19 mouse cellular contexts compared by ENCODE assay signal in genomic region chr13:114260486-114261205, GRCm38 (mm10).
A peak's percentile ranks its signal among the peaks of the same experiment; 100 is the strongest.
DNase-seq lines count a peak whose midpoint lies in the region; ATAC-seq and TF ChIP-seq lines count a peak whose summit lies in the region.
"Had no signal": no experiment of that assay in that cellular context is flagged by ENCODE, and none has a peak within 500 bp of the region (broad histone marks: within the 10 kb centered on the region; RNA-seq: fewer than 3 reads in every experiment).

No protein-coding gene starts in this region.

- no peak for TF ChIP-seq CTCF in MEL (IDR thresholded peaks at IDR 0.05 in 2 of 3, conservative IDR thresholded peaks at IDR 0.05 in 1 of 3; ENCODE audit: control insufficient read depth in 1 of 3, insufficient read depth in 1 of 3, low read depth in 2 of 3, low read length in 3 of 3, poor library complexity in 1 of 3, severe bottlenecking in 1 of 3)

- no peaks in the 10 kb centered on the region for H3K79me2 ChIP-seq in MEL (ENCODE audit: control insufficient read depth, insufficient read depth, low read length, poor library complexity)

- 64% methylated on average over 7 of the region's 7 CpGs for WGBS in hindbrain, embryonic 10.5 days
- 59% methylated on average over 7 of the region's 7 CpGs for WGBS in hindbrain, embryonic 12.5 days
- WGBS in heart, embryonic 10.5 days: 83% methylated on average over 7 of the region's 7 CpGs

- no peak for ATAC-seq in hindbrain, embryonic 12.5 days (ENCODE audit: low FRiP score)
- ATAC-seq: CD4-positive, CD25-positive, alpha-beta regulatory T cell, adult 4 months; forebrain, embryonic 16.5 days had no signal

- peaks cover 5% of the 10 kb centered on the region; the same call in 1 of the 2 replicates for H3K4me1 ChIP-seq in hindbrain, embryonic 10.5 days (replicated peaks)
- no peaks in the 10 kb centered on the region for H3K4me1 ChIP-seq in hindbrain, embryonic 12.5 days
- no peaks in the 10 kb centered on the region for H3K4me1 ChIP-seq in MEL (ENCODE audit: control insufficient read depth in 1 of 2, insufficient read depth in 2 of 2, low read length in 2 of 2)
- no peaks in the 10 kb centered on the region for H3K4me1 ChIP-seq in heart, embryonic 10.5 days
- H3K4me1 ChIP-seq: limb, embryonic 12.5 days; liver, embryonic 15.5 days had no signal

- 0 out of 4 replicates have a peak, but pooled peaks of 1 of the 2 experiments have one; percentile 35 for TF ChIP-seq EP300 in MEL (IDR thresholded peaks at IDR 0.05; ENCODE audit: low read depth in 1 of 2, low read length in 2 of 2)

- H3K27me3 ChIP-seq in hindbrain, embryonic 10.5 days (ENCODE audit: insufficient read depth, poor library complexity, severe bottlenecking): no peaks in the 10 kb centered on the region
- H3K27me3 ChIP-seq in hindbrain, embryonic 12.5 days: no peaks in the 10 kb centered on the region
- H3K27me3 ChIP-seq in MEL (ENCODE audit: control insufficient read depth in 1 of 2, insufficient read depth in 2 of 2, low read length in 2 of 2): no peaks in the 10 kb centered on the region
- H3K27me3 ChIP-seq in heart, embryonic 10.5 days (ENCODE audit: insufficient read depth, poor library complexity, severe bottlenecking): no peaks in the 10 kb centered on the region
- H3K27me3 ChIP-seq: limb, embryonic 12.5 days; liver, embryonic 15.5 days had no signal

- DNase-seq in hindbrain, embryonic 10.5 days (ENCODE audit: low spot score): peak; percentile 38
- peak; percentile 16 for DNase-seq in MEL (ENCODE audit: low read depth, low spot score)
- DNase-seq in adrenal gland, postnatal 10 days: peak; percentile 18
- DNase-seq in mesoderm, embryonic 11.5 days (ENCODE audit: low read depth, low spot score): peak; percentile 25
- DNase-seq in right cerebral cortex, postnatal 36 days (ENCODE audit: low spot score in 2 of 2): no peak
- DNase-seq in layer of hippocampus, postnatal 14 days (ENCODE audit: low spot score in 2 of 2): no peak
- DNase-seq in heart, embryonic 10.5 days (ENCODE audit: low spot score): no peak
- DNase-seq: cerebellum, adult 11 months; kidney, adult 9 months; layer of hippocampus, postnatal 36 days; lung, postnatal 10 days; thymus, adult 18-20 months had no signal

- H3K27ac ChIP-seq in hindbrain, embryonic 10.5 days: no peak overlapping the region
- H3K27ac ChIP-seq in hindbrain, embryonic 12.5 days: no peak overlapping the region
- no peak overlapping the region for H3K27ac ChIP-seq in MEL (ENCODE audit: control insufficient read depth, low read depth, low read length)
- H3K27ac ChIP-seq in heart, embryonic 10.5 days: no peak overlapping the region
- H3K27ac ChIP-seq: limb, embryonic 12.5 days; liver, embryonic 15.5 days had no signal

- H3K36me3 ChIP-seq in hindbrain, embryonic 10.5 days: no peaks in the 10 kb centered on the region
- H3K36me3 ChIP-seq in hindbrain, embryonic 12.5 days: no peaks in the 10 kb centered on the region
- H3K36me3 ChIP-seq in MEL (ENCODE audit: control insufficient read depth in 1 of 2, insufficient read depth in 2 of 2, low read length in 2 of 2): no peaks in the 10 kb centered on the region; a peak in 1 of 4 replicates
- H3K36me3 ChIP-seq in heart, embryonic 10.5 days: no peaks in the 10 kb centered on the region
- H3K36me3 ChIP-seq: limb, embryonic 12.5 days; liver, embryonic 15.5 days had no signal

- H3K4me3 ChIP-seq in hindbrain, embryonic 10.5 days: no peak overlapping the region
- H3K4me3 ChIP-seq in hindbrain, embryonic 12.5 days: no peak overlapping the region
- H3K4me3 ChIP-seq in MEL (ENCODE audit: control insufficient read depth in 1 of 2, insufficient read depth in 1 of 2, low read depth in 2 of 2, low read length in 2 of 2): no peak overlapping the region
- H3K4me3 ChIP-seq in heart, embryonic 10.5 days: no peak overlapping the region
- H3K4me3 ChIP-seq: erythroblast, embryonic 14.5 days; limb, embryonic 12.5 days; liver, embryonic 15.5 days had no signal

- H3K4me2 ChIP-seq in hindbrain, embryonic 12.5 days (replicated peaks): no peak overlapping the region
- H3K4me2 ChIP-seq: limb, embryonic 12.5 days; liver, embryonic 15.5 days; midbrain, embryonic 11.5 days had no signal

- TF ChIP-seq POLR2A in MEL (IDR thresholded peaks at IDR 0.05; ENCODE audit: control insufficient read depth in 1 of 2, insufficient read depth in 1 of 2, low read depth in 1 of 2, low read length in 2 of 2, poor library complexity in 1 of 2): no peak

- H3K9me3 ChIP-seq in hindbrain, embryonic 10.5 days: no peaks in the 10 kb centered on the region
- no peaks in the 10 kb centered on the region for H3K9me3 ChIP-seq in hindbrain, embryonic 12.5 days (replicated peaks)
- H3K9me3 ChIP-seq in MEL (replicated peaks; ENCODE audit: insufficient read depth, low read length): no peaks in the 10 kb centered on the region
- H3K9me3 ChIP-seq in heart, embryonic 10.5 days: no peaks in the 10 kb centered on the region
- H3K9me3 ChIP-seq: limb, embryonic 12.5 days; liver, embryonic 15.5 days had no signal

- no peak for TF ChIP-seq RAD21 in MEL (IDR thresholded peaks at IDR 0.05; ENCODE audit: low read depth, low read length)

- no peak overlapping the region for H3K9ac ChIP-seq in hindbrain, embryonic 12.5 days
- H3K9ac ChIP-seq in MEL (ENCODE audit: control insufficient read depth, low read depth, low read length, poor library complexity, severe bottlenecking): no peak overlapping the region
- H3K9ac ChIP-seq: limb, embryonic 12.5 days; liver, embryonic 15.5 days had no signal

TF ChIP-seq in MEL, 35 proteins besides CTCF, POLR2A, EP300 and RAD21:
- TF ChIP-seq ZNF384 (IDR thresholded peaks at IDR 0.05; ENCODE audit: low read depth, low read length) (no peak), MAZ (IDR thresholded peaks at IDR 0.05; ENCODE audit: low read depth, low read length) (no peak), POLR2AphosphoS5 (IDR thresholded peaks at IDR 0.05; ENCODE audit: borderline replicate concordance, low read depth, low read length) (no peak), TBP (IDR thresholded peaks at IDR 0.05; ENCODE audit: low read depth, low read length) (no peak)

Comparison
In these comparisons a context has a peak if more than half of its experiments do, and no peak if none do; other contexts are left out.
1. DNase-seq: peak in hindbrain, embryonic 10.5 days (single experiment), MEL (single experiment), adrenal gland, postnatal 10 days (single experiment) and mesoderm, embryonic 11.5 days (single experiment); none in right cerebral cortex, postnatal 36 days (0 of 2), layer of hippocampus, postnatal 14 days (0 of 2) and heart, embryonic 10.5 days (single experiment).